Mouse (Mus musculus): ENCODE data around the gene AL732309.1. TPM values are rescaled to one million over a fixed set of nuclear protein-coding genes. Genes with fewer than 3 reads are reported as not detected.

The AL732309.1 gene
- polyA plus RNA-seq, 1 experiment, result not detected

DNA sequence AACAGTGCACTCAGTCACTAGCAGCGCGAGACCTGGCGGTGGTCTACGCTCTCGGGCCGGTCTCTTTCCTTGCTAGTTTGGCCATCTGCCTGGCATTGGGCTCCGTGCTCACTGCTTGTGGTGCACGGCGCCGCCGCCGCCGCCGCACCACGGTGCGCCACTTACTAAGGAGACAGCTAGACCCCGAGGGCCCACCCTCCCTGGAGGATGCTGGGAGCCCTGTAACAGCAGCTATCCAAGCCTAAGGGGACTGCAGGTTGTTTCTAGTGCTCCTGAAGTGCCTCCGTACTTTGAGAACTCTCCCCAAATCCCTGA is 44.1 kb upstream of the AL732309.1 start:
- TF ChIP-seq CTCF (IDR thresholded peaks at IDR 0.05; ENCODE audit: low read depth, low read length) (no peak), EP300 (IDR thresholded peaks at IDR 0.05; ENCODE audit: insufficient read depth, low read depth, low read length) (no peak), POLR2A (IDR thresholded peaks at IDR 0.05; ENCODE audit: insufficient read depth, low read length) (no peak)
- Histone ChIP-seq H3K9me3 (replicated peaks; ENCODE audit: control insufficient read depth, insufficient read depth, low read length, poor library complexity, severe bottlenecking) (no peaks in the 10 kb centered on the region), H3K9ac (ENCODE audit: low read depth, poor library complexity, severe bottlenecking) (no peak overlapping the region), H3K27ac (ENCODE audit: insufficient read depth, low read length) (no peak overlapping the region), H3K4me1 (ENCODE audit: control insufficient read depth, insufficient read depth, low read length) (peaks cover 4% of the 10 kb centered on the region), H3K4me3 (ENCODE audit: low read depth, low read length) (peak overlapping the region; percentile 51), H3K36me3 (ENCODE audit: control insufficient read depth, insufficient read depth, low read length, poor library complexity, severe bottlenecking) (no peaks in the 10 kb centered on the region), H3K27me3 (ENCODE audit: control insufficient read depth, insufficient read depth, low read length, poor library complexity, severe bottlenecking) (peaks cover 11% of the 10 kb centered on the region; the same call in 1 of the 2 replicates)

DNA sequence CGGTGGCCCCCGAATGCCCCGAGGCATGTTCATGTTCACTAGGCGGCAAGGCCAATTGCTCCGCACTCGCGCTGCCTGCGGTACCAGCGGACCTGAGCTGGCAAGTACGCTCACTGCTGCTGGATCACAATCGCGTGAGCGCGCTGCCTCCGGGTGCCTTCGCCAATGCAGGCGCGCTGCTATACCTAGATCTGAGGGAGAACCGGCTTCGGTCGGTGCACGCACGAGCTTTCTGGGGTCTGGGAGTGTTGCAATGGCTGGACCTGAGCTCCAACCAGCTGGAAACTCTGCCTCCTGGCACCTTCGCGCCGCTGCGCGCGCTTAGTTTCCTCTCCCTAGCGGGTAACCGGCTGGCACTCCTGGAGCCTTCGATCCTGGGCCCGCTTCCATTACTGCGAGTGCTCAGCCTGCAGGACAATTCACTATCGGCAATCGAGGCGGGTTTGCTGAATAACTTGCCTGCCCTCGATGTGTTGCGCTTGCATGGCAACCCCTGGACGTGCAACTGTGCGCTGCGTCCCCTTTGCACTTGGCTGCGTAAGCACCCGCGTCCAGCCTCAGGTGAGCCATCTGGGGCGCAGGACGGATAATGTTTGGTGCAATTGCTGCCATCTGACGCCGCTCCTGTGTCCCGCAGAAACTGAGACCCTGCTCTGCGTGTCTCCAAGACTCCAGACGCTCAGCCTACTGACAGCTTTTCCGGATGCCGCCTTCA is 43.6 kb upstream of the AL732309.1 start:
- Histone ChIP-seq H3K4me3 (ENCODE audit: low read depth, low read length) (peak overlapping the region; percentile 51), H3K27me3 (ENCODE audit: control insufficient read depth, insufficient read depth, low read length, poor library complexity, severe bottlenecking) (peaks cover 11% of the 10 kb centered on the region; the same call in 1 of the 2 replicates), H3K9ac (ENCODE audit: low read depth, poor library complexity, severe bottlenecking) (peak overlapping the region; percentile 9; the same call in 1 of the 2 replicates), H3K9me3 (replicated peaks; ENCODE audit: control insufficient read depth, insufficient read depth, low read length, poor library complexity, severe bottlenecking) (no peaks in the 10 kb centered on the region), H3K27ac (ENCODE audit: insufficient read depth, low read length) (no peak overlapping the region), H3K4me1 (ENCODE audit: control insufficient read depth, insufficient read depth, low read length) (peaks cover 4% of the 10 kb centered on the region), H3K36me3 (ENCODE audit: control insufficient read depth, insufficient read depth, low read length, poor library complexity, severe bottlenecking) (no peaks in the 10 kb centered on the region)
- TF ChIP-seq EP300 (IDR thresholded peaks at IDR 0.05; ENCODE audit: insufficient read depth, low read depth, low read length) (no peak), CTCF (IDR thresholded peaks at IDR 0.05; ENCODE audit: low read depth, low read length) (no peak), POLR2A (IDR thresholded peaks at IDR 0.05; ENCODE audit: insufficient read depth, low read length) (no peak)

DNA sequence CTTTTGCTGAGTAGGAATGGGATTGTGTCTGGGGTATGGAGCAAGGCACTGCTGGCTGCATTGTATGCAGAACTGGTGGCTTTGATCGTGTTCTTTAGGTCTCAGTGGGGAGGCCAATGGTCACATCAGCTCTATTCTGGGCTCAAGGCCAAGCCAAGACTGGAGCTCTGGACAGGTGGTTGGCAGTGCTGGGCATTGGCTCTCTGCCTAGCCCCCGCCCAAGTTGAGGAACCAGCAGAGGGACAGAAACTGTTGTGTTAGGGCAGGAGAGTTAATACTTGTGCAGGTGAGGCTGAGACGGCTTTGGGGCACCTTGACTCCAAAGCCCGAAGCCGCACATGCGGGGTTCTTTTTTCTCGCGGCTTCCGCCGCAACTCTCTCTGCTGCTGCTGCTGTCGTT is 43.0 kb upstream of the AL732309.1 start, which contains the start of gene Lrrc26:
Gene Lrrc26 (plus strand): TSS at position 265 of the 400 bp plus-strand sequence.
- H3K36me3 ChIP-seq (ENCODE audit: control insufficient read depth, insufficient read depth, low read length, poor library complexity, severe bottlenecking), result no peaks in the 10 kb centered on the region; the same call in 1 of the 2 replicates
- peak within 1 kb of the TSS; percentile 51 for H3K4me3 ChIP-seq (ENCODE audit: low read depth, low read length)
- H3K27ac ChIP-seq (ENCODE audit: insufficient read depth, low read length), result no peak within 1 kb of the TSS

DNA sequence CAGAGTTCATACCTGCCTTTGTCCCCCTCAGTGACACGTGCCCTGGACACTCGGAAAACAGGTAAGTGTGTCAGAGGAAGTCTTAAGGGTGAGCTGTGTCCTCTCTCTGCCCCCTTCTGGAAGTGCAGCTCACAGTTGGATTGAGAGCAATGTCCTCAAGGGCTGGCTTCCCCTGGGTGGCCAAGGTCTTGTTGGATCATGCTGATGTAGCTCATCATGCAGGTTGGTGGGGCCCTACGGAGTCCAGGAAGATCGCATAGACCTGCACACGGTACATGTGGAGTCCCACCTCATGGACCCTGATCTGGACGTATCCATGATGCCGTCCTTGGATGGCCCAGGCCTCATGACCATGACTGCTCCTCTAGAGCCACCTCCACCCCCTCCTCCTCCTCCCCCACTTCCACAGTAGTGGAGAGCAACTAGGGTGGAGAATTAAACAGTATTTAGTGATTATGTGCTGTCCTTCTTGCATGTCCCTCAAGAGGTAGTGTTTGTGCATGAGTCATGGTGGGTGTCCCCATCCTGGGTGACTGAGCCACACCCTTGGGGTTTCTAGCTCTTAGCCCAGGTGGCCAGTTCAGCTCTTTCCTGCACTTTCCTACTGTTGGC is 42.2 kb upstream of the AL732309.1 start:
- H3K36me3 ChIP-seq (ENCODE audit: control insufficient read depth, insufficient read depth, low read length, poor library complexity, severe bottlenecking), result no peaks in the 10 kb centered on the region; the same call in none of the 2 replicates
- TF ChIP-seq CTCF (IDR thresholded peaks at IDR 0.05; ENCODE audit: low read depth, low read length), result no peak
- TF ChIP-seq POLR2A (IDR thresholded peaks at IDR 0.05; ENCODE audit: insufficient read depth, low read length), result no peak
- no peak for TF ChIP-seq EP300 (IDR thresholded peaks at IDR 0.05; ENCODE audit: insufficient read depth, low read depth, low read length)
- no peaks in the 10 kb centered on the region for H3K9me3 ChIP-seq (replicated peaks; ENCODE audit: control insufficient read depth, insufficient read depth, low read length, poor library complexity, severe bottlenecking)
- H3K4me3 ChIP-seq (ENCODE audit: low read depth, low read length), result no peak overlapping the region
- H3K27me3 ChIP-seq (ENCODE audit: control insufficient read depth, insufficient read depth, low read length, poor library complexity, severe bottlenecking), result peaks cover 11% of the 10 kb centered on the region; the same call in 1 of the 2 replicates
- no peak overlapping the region for H3K9ac ChIP-seq (ENCODE audit: low read depth, poor library complexity, severe bottlenecking)
- H3K27ac ChIP-seq (ENCODE audit: insufficient read depth, low read length), result no peak overlapping the region
- H3K4me1 ChIP-seq (ENCODE audit: control insufficient read depth, insufficient read depth, low read length), result peaks cover 4% of the 10 kb centered on the region

More for the DNA sequence above, 43.0 kb upstream of the AL732309.1 start, which contains the start of gene Lrrc26:
- H3K4me1 ChIP-seq (ENCODE audit: control insufficient read depth, insufficient read depth, low read length), result peaks cover 4% of the 10 kb centered on the region
- H3K9me3 ChIP-seq (replicated peaks; ENCODE audit: control insufficient read depth, insufficient read depth, low read length, poor library complexity, severe bottlenecking), result no peaks in the 10 kb centered on the region
- TF ChIP-seq CTCF (IDR thresholded peaks at IDR 0.05; ENCODE audit: low read depth, low read length) (no peak), EP300 (IDR thresholded peaks at IDR 0.05; ENCODE audit: insufficient read depth, low read depth, low read length) (no peak), POLR2A (IDR thresholded peaks at IDR 0.05; ENCODE audit: insufficient read depth, low read length) (no peak)
- peaks cover 11% of the 10 kb centered on the region; the same call in 1 of the 2 replicates for H3K27me3 ChIP-seq (ENCODE audit: control insufficient read depth, insufficient read depth, low read length, poor library complexity, severe bottlenecking)
- peak within 1 kb of the TSS; percentile 9; the same call in 1 of the 2 replicates for H3K9ac ChIP-seq (ENCODE audit: low read depth, poor library complexity, severe bottlenecking)

DNA sequence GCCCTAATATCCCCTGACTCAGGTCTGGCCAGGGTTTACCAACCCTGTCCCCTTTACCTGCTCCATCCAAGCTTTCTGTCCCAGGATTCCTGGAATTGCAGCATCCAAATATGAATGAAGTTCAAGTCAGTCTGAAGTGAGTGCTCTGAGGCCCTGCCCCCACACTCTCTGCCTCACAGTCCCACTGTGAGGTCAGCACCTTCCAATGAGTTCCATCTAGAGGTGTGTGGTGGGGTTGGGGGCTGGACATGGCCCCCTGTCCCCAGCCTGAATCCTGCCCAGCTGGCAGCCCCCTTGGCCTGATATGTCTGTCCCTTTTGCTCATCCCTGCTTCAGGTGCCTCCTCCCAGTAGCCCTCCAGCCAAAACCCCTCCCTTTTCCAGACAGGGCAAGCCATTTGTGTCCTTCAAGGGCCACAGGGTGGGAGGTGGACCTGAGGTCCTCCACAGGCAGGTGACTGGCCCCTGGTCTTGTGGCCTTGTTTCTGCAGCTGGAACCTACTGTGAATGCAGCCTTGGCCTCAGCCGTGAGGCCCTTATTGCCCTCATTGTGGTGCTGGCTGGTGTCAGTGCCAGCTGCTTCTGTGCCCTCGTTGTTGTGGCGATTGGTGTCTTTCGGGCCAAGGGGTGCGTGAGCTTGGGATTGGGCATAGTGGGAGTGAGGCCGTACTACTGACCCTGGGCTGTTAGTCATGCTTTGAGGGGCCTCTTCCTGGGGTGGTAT is 41.4 kb upstream of the AL732309.1 start, which contains the start of gene Tmem210:
Gene Tmem210 (plus strand): TSS at position 219 of the 723 bp plus-strand sequence.
- no peak within 1 kb of the TSS for H3K9ac ChIP-seq (ENCODE audit: low read depth, poor library complexity, severe bottlenecking)
- peaks cover 4% of the 10 kb centered on the region for H3K4me1 ChIP-seq (ENCODE audit: control insufficient read depth, insufficient read depth, low read length)
- no peak within 1 kb of the TSS for H3K27ac ChIP-seq (ENCODE audit: insufficient read depth, low read length)
- TF ChIP-seq CTCF (IDR thresholded peaks at IDR 0.05; ENCODE audit: low read depth, low read length) (no peak), EP300 (IDR thresholded peaks at IDR 0.05; ENCODE audit: insufficient read depth, low read depth, low read length) (no peak), POLR2A (IDR thresholded peaks at IDR 0.05; ENCODE audit: insufficient read depth, low read length) (no peak)
- no peak within 1 kb of the TSS for H3K4me3 ChIP-seq (ENCODE audit: low read depth, low read length)
- H3K9me3 ChIP-seq (replicated peaks; ENCODE audit: control insufficient read depth, insufficient read depth, low read length, poor library complexity, severe bottlenecking), result no peaks in the 10 kb centered on the region
- H3K27me3 ChIP-seq (ENCODE audit: control insufficient read depth, insufficient read depth, low read length, poor library complexity, severe bottlenecking), result peaks cover 11% of the 10 kb centered on the region; the same call in 1 of the 2 replicates
- no peaks in the 10 kb centered on the region; the same call in none of the 2 replicates for H3K36me3 ChIP-seq (ENCODE audit: control insufficient read depth, insufficient read depth, low read length, poor library complexity, severe bottlenecking)
